In the genomic region with DNA sequence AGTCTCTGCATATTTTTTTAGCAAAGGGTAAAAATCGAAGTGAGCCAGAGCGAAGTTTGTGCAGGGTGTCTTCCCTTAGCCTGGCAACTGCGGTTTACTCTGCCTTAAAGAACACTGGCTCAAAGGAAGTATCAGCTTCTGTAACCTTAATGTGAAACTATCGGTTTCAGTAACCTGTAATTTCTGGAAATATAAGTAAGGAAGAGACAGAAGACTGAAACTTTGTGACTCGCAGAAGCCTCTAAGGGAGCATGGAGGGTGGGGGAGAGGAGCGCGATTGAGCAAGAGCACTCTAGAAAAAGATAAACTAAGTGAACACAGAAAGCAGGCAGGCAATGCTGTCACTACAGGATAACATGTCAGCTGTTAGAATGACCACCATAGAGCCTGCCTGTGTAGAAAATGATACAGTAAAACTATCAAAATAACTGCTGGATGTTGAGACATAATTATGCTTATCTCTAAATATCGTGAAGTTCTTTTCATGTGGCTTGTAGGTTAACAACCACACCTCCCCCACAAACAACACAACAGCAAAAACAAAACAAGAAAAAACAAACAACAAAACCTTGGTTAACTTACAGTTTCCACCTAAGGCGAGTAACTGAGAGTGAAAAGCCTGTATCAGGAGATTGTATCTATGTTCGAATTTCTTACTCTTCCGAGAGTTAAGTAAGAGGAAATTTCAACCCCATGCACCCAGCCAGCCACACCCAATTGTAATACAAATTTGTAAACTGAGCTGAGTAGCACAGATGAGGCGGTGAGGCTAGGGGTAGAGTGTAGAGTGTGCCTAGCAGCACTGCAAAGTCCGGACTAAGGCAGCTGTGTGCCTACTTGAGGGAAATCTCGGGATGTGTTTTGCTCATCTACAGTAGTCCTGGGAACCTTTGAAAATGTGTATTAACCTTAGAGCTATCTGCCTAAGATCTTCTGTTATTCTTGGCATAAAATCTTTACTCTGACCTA, we compare ENCODE assay signal across 8 mouse cellular contexts. TPM values are rescaled to one million over a fixed set of nuclear protein-coding genes. Genes with fewer than 3 reads are reported as not detected.
DNase-seq lines count a peak whose midpoint lies in the region; ATAC-seq and TF ChIP-seq lines count a peak whose summit lies in the region.

No protein-coding gene starts in this region.

- no peaks in the 10 kb centered on the region for H3K27me3 ChIP-seq in heart, embryonic 14.5 days (ENCODE audit: control insufficient read depth, insufficient read depth, low read length)
- no peaks in the 10 kb centered on the region for H3K27me3 ChIP-seq in liver, adult 2 months (ENCODE audit: control insufficient read depth, insufficient read depth, low read length)
- H3K27me3 ChIP-seq in myocyte (ENCODE audit: control insufficient read depth, insufficient read depth, insufficient read length), result no peaks in the 10 kb centered on the region

- no peaks in the 10 kb centered on the region for H3K9me3 ChIP-seq in heart, embryonic 14.5 days (ENCODE audit: control insufficient read depth, low read length)

- no peak for DNase-seq in layer of hippocampus, adult 2 months (ENCODE audit: low spot score in 2 of 2)
- no peak for DNase-seq in layer of hippocampus, postnatal 25 days (ENCODE audit: extremely low spot score in 1 of 2, low spot score in 1 of 2)
- DNase-seq in brain, embryonic 14.5 days (ENCODE audit: low read depth), result peak; percentile 1
- DNase-seq in liver, adult 2 months (ENCODE audit: extremely low read depth, low read depth, low spot score), result peak; percentile 84
- no peak for DNase-seq in left cerebral cortex, postnatal 14 days (ENCODE audit: low spot score in 2 of 2)
- no peak for DNase-seq in cerebellum, adult 18-20 months

- H3ac ChIP-seq in myocyte (ENCODE audit: control insufficient read depth, insufficient read length), result peak overlapping the region; percentile 45

- H3K27ac ChIP-seq in layer of hippocampus, adult 2 months, result peak overlapping the region; percentile 90
- H3K27ac ChIP-seq in heart, embryonic 14.5 days (replicated peaks in 1 of 2; ENCODE audit: control insufficient read depth in 1 of 2, insufficient read depth in 1 of 2, low read depth in 2 of 2, low read length in 2 of 2), result peak overlapping the region; percentile 98 to 99
- H3K27ac ChIP-seq in liver, adult 2 months (replicated peaks; ENCODE audit: insufficient read depth, low read depth, low read length), result peak overlapping the region; percentile 85

- 12% methylated on average over 14 of the region's 14 CpGs for WGBS in heart, embryonic 14.5 days
- WGBS in liver, adult 2 months, result 3% methylated on average over 14 of the region's 14 CpGs

- H3K4me3 ChIP-seq in layer of hippocampus, adult 2 months, result peak overlapping the region; percentile 63
- H3K4me3 ChIP-seq in heart, embryonic 14.5 days (ENCODE audit: control insufficient read depth in 1 of 2, insufficient read depth in 1 of 2, low read depth in 1 of 2, low read length in 2 of 2), result peak overlapping the region; percentile 68 to 88
- H3K4me3 ChIP-seq in liver, adult 2 months (ENCODE audit: insufficient read depth, low read depth, low read length), result peak overlapping the region; percentile 68
- H3K4me3 ChIP-seq in myocyte, result peak overlapping the region; percentile 52

- H3K4me1 ChIP-seq in heart, embryonic 14.5 days (ENCODE audit: control insufficient read depth in 2 of 2, insufficient read depth in 2 of 2, low read length in 2 of 2), result peaks cover 2 to 9% of the 10 kb centered on the region in 2 experiments; a peak in 3 of 4 replicates
- H3K4me1 ChIP-seq in liver, adult 2 months (ENCODE audit: control insufficient read depth, insufficient read depth, low read length), result peaks cover 10% of the 10 kb centered on the region

- peaks cover 8% of the 10 kb centered on the region; the same call in 1 of the 2 replicates for H3K79me2 ChIP-seq in liver, adult 2 months (ENCODE audit: control insufficient read depth, insufficient read depth, low read length)
- H3K79me2 ChIP-seq in myocyte (ENCODE audit: control insufficient read depth, insufficient read depth), result peaks cover 16% of the 10 kb centered on the region

- ATAC-seq in heart, embryonic 14.5 days (ENCODE audit: insufficient number of reproducible peaks, insufficient read depth, low FRiP score, low read depth), result peak; percentile 40; the same call in 1 of the 2 replicates

- no peak for TF ChIP-seq POLR2A in brain, embryonic 14.5 days (IDR thresholded peaks at IDR 0.05; ENCODE audit: borderline replicate concordance, extremely low read depth, insufficient read depth, insufficient read length, poor library complexity, severe bottlenecking)
- TF ChIP-seq POLR2A in liver, adult 2 months (IDR thresholded peaks at IDR 0.05; ENCODE audit: extremely low read depth, insufficient read depth, low read length), result no peak
- peak; percentile 48 for TF ChIP-seq POLR2A in myocyte (IDR thresholded peaks at IDR 0.05; ENCODE audit: insufficient read length, low read depth)

- no peaks in the 10 kb centered on the region for H3K36me3 ChIP-seq in heart, embryonic 14.5 days (ENCODE audit: control insufficient read depth, insufficient read depth, low read length)
- peaks cover 15% of the 10 kb centered on the region for H3K36me3 ChIP-seq in liver, adult 2 months (ENCODE audit: control insufficient read depth, insufficient read depth, low read length)
- peaks cover 3% of the 10 kb centered on the region for H3K36me3 ChIP-seq in myocyte (ENCODE audit: control insufficient read depth, insufficient read depth)

- intact Hi-C loops in left cerebral cortex, postnatal 14 days (cut with DNase I), result no loop called here

- H3K4me2 ChIP-seq in heart, embryonic 14.5 days (ENCODE audit: low read length), result peak overlapping the region; percentile 75
- peak overlapping the region; percentile 68 for H3K4me2 ChIP-seq in myocyte (ENCODE audit: low read depth)

- TF ChIP-seq CTCF in layer of hippocampus, adult 2 months (conservative IDR thresholded peaks at IDR 0.05), result no peak
- TF ChIP-seq CTCF in brain, embryonic 14.5 days (IDR thresholded peaks at IDR 0.05; ENCODE audit: borderline replicate concordance, extremely low read depth, insufficient read depth, insufficient read length), result no peak
- TF ChIP-seq CTCF in liver, adult 2 months (IDR thresholded peaks at IDR 0.05; ENCODE audit: low read depth, low read length), result no peak

- H3K9ac ChIP-seq in heart, embryonic 14.5 days (ENCODE audit: low read length), result peak overlapping the region; percentile 76
- peak overlapping the region; percentile 73 for H3K9ac ChIP-seq in liver, adult 2 months (ENCODE audit: low read depth, low read length)

TF ChIP-seq in myocyte, 11 proteins besides CTCF, POLR2A, EP300 and RAD21:
- TF ChIP-seq MYOG (IDR thresholded peaks at IDR 0.05; ENCODE audit: control insufficient read depth in 1 of 3, insufficient read depth in 1 of 3, insufficient read length in 2 of 3, low read depth in 2 of 3) (no peak), TCF12 (IDR thresholded peaks at IDR 0.05; ENCODE audit: insufficient read depth, poor library complexity, severe bottlenecking) (no peak), TCF3 (IDR thresholded peaks at IDR 0.05; ENCODE audit: insufficient read length, low read depth) (no peak), MAX (IDR thresholded peaks at IDR 0.05; ENCODE audit: low read depth) (no peak), E2F4 (IDR thresholded peaks at IDR 0.05; ENCODE audit: insufficient read depth) (no peak), POLR2AphosphoS2 (IDR thresholded peaks at IDR 0.05; ENCODE audit: insufficient read length, low read depth) (peak; percentile 65), USF1 (IDR thresholded peaks at IDR 0.05; ENCODE audit: low read depth) (no peak), REST (IDR thresholded peaks at IDR 0.05; ENCODE audit: insufficient read depth, insufficient read length) (no peak), MYOD1 (IDR thresholded peaks at IDR 0.05; ENCODE audit: control insufficient read depth in 1 of 3, insufficient read length in 2 of 3, low read depth in 2 of 3) (no peak), CEBPB (IDR thresholded peaks at IDR 0.05; ENCODE audit: insufficient read depth, poor library complexity, severe bottlenecking) (peak; percentile 78), SRF (IDR thresholded peaks at IDR 0.05; ENCODE audit: control insufficient read depth, insufficient read length, low read depth) (no peak)

RNA-seq across cellular contexts. Expression of gene Nqo2, which starts 0.9 kb away (rescaled TPM):
- 1 to 10 TPM; 7.5 to 9.1 TPM for total RNA-seq in layer of hippocampus, adult 2 months (2021)
- total RNA-seq in layer of hippocampus, postnatal 25 days (2021), result 1 to 10 TPM; 5.5 to 5.8 TPM
- polyA plus RNA-seq in brain, embryonic 14.5 days (2012; rRNA removed), result 3.6 and 4.6 TPM in 2 replicates
- 30.0 and 32.7 TPM in 2 replicates for polyA plus RNA-seq in heart, embryonic 14.5 days (2014; fragmentation: Nextera tagmentation; extraction: Ambion mirVana)
- 81.7 and 105 TPM in 2 replicates for total RNA-seq in liver, adult 2 months (2014; rRNA removed)
- polyA plus RNA-seq in liver, adult 2 months (2012; rRNA removed), result 32.7 and 46.0 TPM in 2 replicates
- 25.1 TPM for polyA plus RNA-seq in myocyte (2012; fragmentation: generic; extraction: Trizol)
- 1 to 10 TPM; 5.2 to 6.2 TPM for total RNA-seq in left cerebral cortex, postnatal 14 days (2021)

RNA-seq across cellular contexts. Expression of gene Ripk1, which starts 36.8 kb away (rescaled TPM):
- total RNA-seq in layer of hippocampus, adult 2 months (2021), result 1 to 10 TPM; 6.9 to 7.3 TPM
- total RNA-seq in layer of hippocampus, postnatal 25 days (2021), result 1 to 10 TPM; 5.7 to 9.7 TPM
- polyA plus RNA-seq in brain, embryonic 14.5 days (2012; rRNA removed), result 3.1 and 4.5 TPM in 2 replicates
- 8.7 TPM in 2 replicates for polyA plus RNA-seq in heart, embryonic 14.5 days (2014; fragmentation: Nextera tagmentation; extraction: Ambion mirVana)
- total RNA-seq in liver, adult 2 months (2014; rRNA removed), result 21.6 and 27.0 TPM in 2 replicates
- 5.1 and 5.9 TPM in 2 replicates for polyA plus RNA-seq in liver, adult 2 months (2012; rRNA removed)
- 6.5 TPM for polyA plus RNA-seq in myocyte (2012; fragmentation: generic; extraction: Trizol)
- total RNA-seq in left cerebral cortex, postnatal 14 days (2021), result 1 to 10 TPM; 6.2 to 8.1 TPM

RNA-seq across cellular contexts. Expression of gene Serpinb6a, which starts 37.3 kb away (rescaled TPM):
- total RNA-seq in layer of hippocampus, adult 2 months (2021), result 10 to 100 TPM; 44.5 to 46.0 TPM
- 10 to 100 TPM; 38.0 to 43.8 TPM for total RNA-seq in layer of hippocampus, postnatal 25 days (2021)
- 25.5 and 28.8 TPM in 2 replicates for polyA plus RNA-seq in brain, embryonic 14.5 days (2012; rRNA removed)
- 73.0 and 73.6 TPM in 2 replicates for polyA plus RNA-seq in heart, embryonic 14.5 days (2014; fragmentation: Nextera tagmentation; extraction: Ambion mirVana)
- total RNA-seq in liver, adult 2 months (2014; rRNA removed), result 29.6 and 29.8 TPM in 2 replicates
- 7.2 and 7.4 TPM in 2 replicates for polyA plus RNA-seq in liver, adult 2 months (2012; rRNA removed)
- 291 TPM for polyA plus RNA-seq in myocyte (2012; fragmentation: generic; extraction: Trizol)
- total RNA-seq in left cerebral cortex, postnatal 14 days (2021), result 10 to 100 TPM; 35.2 to 39.3 TPM

RNA-seq across cellular contexts. Expression of gene Serpinb6c, which starts 59.8 kb away (rescaled TPM):
- total RNA-seq in layer of hippocampus, adult 2 months (2021), result under 1 TPM; 0.59 to 0.97 TPM
- under 1 TPM; 0.32 to 0.61 TPM for total RNA-seq in layer of hippocampus, postnatal 25 days (2021)
- 0.20 and 0.36 TPM in 2 replicates for polyA plus RNA-seq in brain, embryonic 14.5 days (2012; rRNA removed)
- polyA plus RNA-seq in heart, embryonic 14.5 days (2014; fragmentation: Nextera tagmentation; extraction: Ambion mirVana), result not detected in 2 replicates
- 0.18 TPM in 1 of 2 replicates, not detected in the other for total RNA-seq in liver, adult 2 months (2014; rRNA removed)
- polyA plus RNA-seq in liver, adult 2 months (2012; rRNA removed), result not detected in 2 replicates
- 1.4 TPM for polyA plus RNA-seq in myocyte (2012; fragmentation: generic; extraction: Trizol)
- total RNA-seq in left cerebral cortex, postnatal 14 days (2021), result 1 to 10 TPM; 1.0 to 1.1 TPM

Comparison
In these comparisons a context has a peak if more than half of its experiments do, and no peak if none do; other contexts are left out.
1. DNase-seq: peak in brain, embryonic 14.5 days (single experiment) and liver, adult 2 months (single experiment); none in layer of hippocampus, adult 2 months (0 of 2), layer of hippocampus, postnatal 25 days (0 of 2), left cerebral cortex, postnatal 14 days (0 of 2) and cerebellum, adult 18-20 months (0 of 2).
2. Peak in every context shown above with its lines, with median percentiles within 50 percentile points of each other: H3K27ac ChIP-seq and H3K4me3 ChIP-seq.